Comparison of ENCODE assay signal across 23 mouse cellular contexts in the genomic region with DNA sequence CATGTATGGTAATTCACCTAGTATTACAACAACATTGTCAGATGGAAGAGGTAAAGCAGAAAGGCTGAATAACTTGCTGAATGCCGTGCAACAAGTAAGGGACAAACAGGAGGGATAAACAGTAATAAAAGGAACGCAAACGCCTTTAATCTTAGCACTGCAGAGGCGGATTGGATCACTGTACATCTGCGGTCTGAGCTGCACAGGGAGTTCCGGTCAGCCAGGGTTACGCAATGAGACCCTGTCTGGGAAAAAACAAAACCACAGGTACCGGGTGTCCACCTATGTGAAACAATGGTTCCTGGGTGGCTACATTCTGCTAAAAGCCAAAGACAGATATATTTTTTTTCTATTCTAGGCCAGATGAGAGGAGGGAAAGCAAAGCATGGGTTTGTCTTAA.
"Had no signal": no experiment of that assay in that cellular context is flagged by ENCODE, and none has a peak within 500 bp of the region (broad histone marks: within the 10 kb centered on the region; RNA-seq: fewer than 3 reads in every experiment).

No protein-coding gene starts in this region.

- H3K27ac ChIP-seq: heart, embryonic 10.5 days; heart, embryonic 13.5 days; heart, embryonic 15.5 days; hindbrain, embryonic 13.5 days; hindbrain, embryonic 15.5 days; hindbrain, postnatal 0 days; layer of hippocampus, adult 2 months; left cerebral cortex, adult 2 months; limb, embryonic 10.5 days; limb, embryonic 12.5 days had no signal

- H3K4me2 ChIP-seq: heart, embryonic 13.5 days; heart, embryonic 15.5 days; hindbrain, embryonic 13.5 days; hindbrain, embryonic 15.5 days; limb, embryonic 12.5 days had no signal

- H3K9ac ChIP-seq: forebrain, postnatal 0 days; heart, embryonic 13.5 days; heart, embryonic 15.5 days; hindbrain, embryonic 13.5 days; hindbrain, embryonic 15.5 days; limb, embryonic 12.5 days had no signal

- H3K4me3 ChIP-seq: heart, embryonic 10.5 days; heart, embryonic 13.5 days; heart, embryonic 15.5 days; hindbrain, embryonic 13.5 days; hindbrain, embryonic 15.5 days; layer of hippocampus, adult 2 months; left cerebral cortex, adult 2 months; limb, embryonic 10.5 days; limb, embryonic 12.5 days had no signal

- H3K36me3 ChIP-seq: heart, embryonic 10.5 days; heart, embryonic 13.5 days; heart, embryonic 15.5 days; hindbrain, embryonic 13.5 days; hindbrain, embryonic 15.5 days; limb, embryonic 12.5 days had no signal

- DNase-seq: forebrain, postnatal 0 days; gastrocnemius, postnatal 14 days; gastrocnemius, postnatal 36 days; heart, adult 18-20 months; heart, postnatal 14 days; heart, postnatal 36 days; kidney, adult 11 months; kidney, adult 2 months; kidney, postnatal 10 days; kidney, postnatal 25 days; kidney, postnatal 4 days; liver had no signal

- H3K9me3 ChIP-seq: heart, embryonic 10.5 days; heart, embryonic 13.5 days; heart, embryonic 15.5 days; hindbrain, embryonic 13.5 days; hindbrain, embryonic 15.5 days; limb, embryonic 10.5 days; limb, embryonic 12.5 days had no signal

- ATAC-seq: forebrain, postnatal 0 days; hindbrain, postnatal 0 days; intestine, embryonic 16.5 days had no signal

- H3K27me3 ChIP-seq: heart, embryonic 13.5 days; heart, embryonic 15.5 days; hindbrain, embryonic 13.5 days; hindbrain, embryonic 15.5 days; limb, embryonic 12.5 days had no signal
